Mouse (Mus musculus): ENCODE measurements around the gene Plb1. TPM values are rescaled to one million over a fixed set of nuclear protein-coding genes. Genes with fewer than 3 reads are reported as not detected.
A peak's percentile ranks its signal among the peaks of the same experiment; 100 is the strongest.

Gene Plb1
- total RNA-seq, 2 experiments from 2014 or later = 1.1 to 1.2 TPM

DNA sequence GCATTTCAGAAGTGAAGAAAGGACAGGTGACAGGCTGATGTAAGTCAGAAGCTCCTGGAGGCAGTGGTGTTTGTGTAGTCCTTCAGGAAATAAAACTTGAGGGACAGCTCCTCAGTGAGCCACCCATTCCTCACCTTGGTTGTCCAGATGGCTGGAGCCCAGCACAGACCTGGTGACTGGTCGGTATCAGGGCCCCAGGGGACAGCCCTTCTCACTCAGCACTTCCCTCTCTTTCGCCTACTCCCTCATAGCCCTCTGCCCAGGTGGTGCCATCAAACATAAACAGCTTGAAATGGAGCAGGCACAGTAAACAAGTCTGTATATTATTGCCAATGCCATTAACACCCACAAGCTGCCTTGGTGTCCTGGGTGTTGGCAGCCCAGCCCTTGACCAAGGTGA lies 8.2 kb downstream of the Plb1 start:
- intact Hi-C loops (cut with DNase I) = no loop called here
- DNase-seq (ENCODE audit: low spot score in 2 of 2) = no peak

DNA sequence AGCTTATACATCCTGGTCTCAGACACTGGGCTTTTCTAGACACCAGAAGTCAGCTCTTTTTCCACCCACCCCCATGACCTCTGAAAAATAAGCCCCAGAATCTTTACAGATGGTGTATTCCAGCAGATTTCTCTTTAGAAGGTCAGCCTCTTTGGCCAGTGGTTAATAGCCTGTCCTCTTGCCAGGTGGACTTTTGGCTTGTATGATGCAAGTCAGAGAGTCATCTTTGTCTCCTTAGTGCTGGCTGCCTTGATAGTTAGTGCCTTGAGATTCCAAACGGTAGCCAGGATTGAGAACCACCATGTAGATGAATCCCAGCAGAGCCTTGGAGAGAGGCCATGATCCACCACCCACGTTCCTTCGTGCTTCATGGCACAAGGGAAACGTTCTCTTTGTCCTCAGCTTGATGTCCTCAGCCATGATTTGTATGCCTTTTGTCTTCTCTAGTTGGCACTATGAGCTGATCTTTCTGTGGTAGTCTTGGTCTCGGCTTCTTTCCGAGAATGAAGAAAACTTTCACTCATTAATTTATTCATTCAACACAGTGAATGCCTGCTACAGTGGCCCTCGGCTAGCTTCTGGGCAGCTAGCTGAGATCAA lies 10.9 kb downstream of the Plb1 start:
- intact Hi-C loops (cut with DNase I) = no loop called here
- DNase-seq (ENCODE audit: low spot score in 2 of 2) = no peak

DNA sequence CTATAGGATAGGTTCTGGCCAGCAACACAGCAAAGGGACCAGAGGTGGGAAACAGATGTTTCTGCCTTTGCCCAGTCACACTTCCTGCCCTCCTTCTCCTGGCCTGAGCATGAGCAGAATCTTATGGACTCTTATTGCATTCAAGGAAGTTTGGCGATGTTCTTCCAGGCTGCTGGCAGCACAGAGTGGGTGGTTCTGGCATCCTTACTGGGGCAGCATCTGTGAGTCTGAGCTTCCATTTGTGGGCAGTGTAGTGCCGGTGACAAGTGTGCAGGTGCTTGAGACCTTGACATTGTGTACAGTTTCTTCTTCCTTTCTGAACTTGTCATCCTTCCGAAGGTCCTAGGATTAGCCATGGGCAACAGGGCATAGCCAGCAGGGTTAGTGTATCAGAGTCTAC lies 12.9 kb downstream of the Plb1 start:
- peak; percentile 43 to 85 for DNase-seq (ENCODE audit: low spot score in 2 of 2)
- intact Hi-C loops (cut with DNase I) = no loop called here

GRCm38 (mm10) chr5:32260751-32261150 lies 28.2 kb downstream of the Plb1 start:
- DNase-seq (ENCODE audit: low spot score in 2 of 2) = no peak
- intact Hi-C loops (cut with DNase I) = no loop called here

DNA sequence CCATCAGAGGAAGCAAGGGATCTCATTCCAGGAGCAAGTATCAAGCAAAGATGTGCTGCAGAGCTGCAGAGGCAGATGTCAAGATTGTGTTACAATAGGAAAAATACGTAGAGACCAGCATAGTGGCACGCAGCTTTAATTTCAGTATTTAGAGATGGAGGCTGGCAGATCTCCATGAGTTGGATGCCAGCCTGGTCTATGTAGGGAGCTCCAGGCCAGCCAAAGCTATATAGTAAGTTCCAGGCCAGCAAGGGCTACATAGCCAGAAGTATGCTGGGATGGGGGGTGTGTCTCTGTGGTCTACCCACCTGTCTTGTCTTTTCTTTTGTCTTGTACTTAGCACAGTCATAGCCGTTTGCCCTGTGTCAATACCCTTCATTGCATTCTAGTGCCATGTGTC lies 28.7 kb downstream of the Plb1 start:
- DNase-seq (ENCODE audit: low spot score in 2 of 2) = no peak

DNA sequence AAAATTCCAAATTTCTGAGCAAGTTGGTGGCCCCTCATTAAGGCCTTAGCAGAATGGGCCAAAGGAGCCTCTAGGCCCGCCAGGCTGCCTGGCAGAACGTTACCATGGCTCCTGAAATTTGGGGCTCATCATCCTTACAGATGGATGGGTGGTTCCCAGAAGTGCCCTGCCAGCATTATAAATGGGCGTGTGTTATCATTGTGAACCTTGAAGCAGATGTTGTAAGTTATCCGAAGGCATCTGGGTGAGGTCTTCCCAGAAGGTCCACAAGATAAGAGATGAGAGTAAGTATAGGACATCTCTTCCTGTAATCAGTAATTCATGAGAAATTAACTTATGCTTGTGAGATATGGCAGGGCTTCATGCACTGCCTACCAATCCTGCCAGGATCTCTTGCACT lies 30.0 kb downstream of the Plb1 start:
- intact Hi-C loops (cut with DNase I) = no loop called here
- DNase-seq (ENCODE audit: low spot score in 2 of 2) = no peak

More for the DNA sequence above, 28.7 kb downstream of the Plb1 start:
- intact Hi-C loops (cut with DNase I) = no loop called here

DNA sequence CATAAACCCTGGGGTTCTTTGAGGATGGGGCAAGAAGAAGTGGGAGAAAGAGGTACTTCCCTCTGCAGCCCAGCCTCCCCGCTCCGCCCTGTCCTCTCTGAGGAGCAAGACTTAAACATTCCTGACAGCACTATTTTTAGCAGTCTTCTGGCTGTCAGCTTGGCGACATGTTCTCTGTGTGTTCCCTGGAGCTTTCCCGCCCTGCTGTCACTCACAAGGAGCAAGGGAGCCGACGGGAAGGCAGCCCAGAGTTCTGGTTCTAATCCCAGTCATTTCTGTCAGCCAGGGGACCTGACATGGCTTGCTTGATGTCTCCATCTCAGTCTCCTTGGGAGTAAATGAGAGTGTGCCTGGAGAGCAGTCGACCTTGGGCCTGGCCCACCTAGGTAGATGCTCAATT lies 40.0 kb downstream of the Plb1 start:
- DNase-seq (ENCODE audit: low spot score in 2 of 2) = peak; percentile 9 to 22
- intact Hi-C loops (cut with DNase I) = no loop called here

DNA sequence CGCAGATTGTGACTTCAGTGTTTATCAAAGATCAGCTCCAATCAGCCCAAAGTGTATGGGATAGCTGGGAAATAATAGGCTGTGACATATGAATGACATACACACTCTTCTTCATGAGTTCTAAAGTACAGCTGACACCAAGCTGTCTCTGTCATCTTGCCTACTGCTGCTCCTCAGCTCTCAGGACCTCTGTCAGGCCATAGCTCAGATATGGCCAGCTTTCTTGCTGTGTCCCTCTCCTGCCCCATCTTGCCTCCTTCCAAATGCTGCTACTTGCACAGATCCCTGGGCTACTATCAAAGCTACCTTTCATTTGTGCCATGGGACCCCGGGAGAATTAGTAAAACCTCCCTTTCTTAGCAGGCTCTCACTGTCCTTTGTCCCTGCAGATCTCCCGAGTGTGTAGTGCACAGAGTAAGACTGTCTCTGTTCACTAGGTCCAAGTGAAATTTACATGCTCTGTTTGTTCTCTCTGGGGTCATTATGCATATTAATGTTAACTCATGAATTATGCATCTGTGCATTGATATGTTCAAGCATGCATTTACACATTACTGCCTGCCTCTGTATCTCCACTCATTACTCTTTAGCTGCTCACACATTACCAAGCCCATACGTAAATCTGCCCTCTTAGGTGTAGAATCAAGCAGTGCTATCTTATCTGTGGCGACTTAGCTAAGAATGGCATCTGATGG lies 45.6 kb downstream of the Plb1 start:
- no peak for DNase-seq (ENCODE audit: low spot score in 2 of 2)
- intact Hi-C loops (cut with DNase I) = no loop called here

GRCm38 (mm10) chr5:32280066-32280465 lies 47.6 kb downstream of the Plb1 start:
- intact Hi-C loops (cut with DNase I) = no loop called here
- peak in 1 of 2 experiments; percentile 13 for DNase-seq (ENCODE audit: low spot score in 2 of 2)

- no peak for DNase-seq (ENCODE audit: low spot score in 2 of 2)
- intact Hi-C loops (cut with DNase I) = no loop called here
Measured at GRCm38 (mm10) chr5:32282345-32282744, 49.8 kb downstream of the Plb1 start.

DNA sequence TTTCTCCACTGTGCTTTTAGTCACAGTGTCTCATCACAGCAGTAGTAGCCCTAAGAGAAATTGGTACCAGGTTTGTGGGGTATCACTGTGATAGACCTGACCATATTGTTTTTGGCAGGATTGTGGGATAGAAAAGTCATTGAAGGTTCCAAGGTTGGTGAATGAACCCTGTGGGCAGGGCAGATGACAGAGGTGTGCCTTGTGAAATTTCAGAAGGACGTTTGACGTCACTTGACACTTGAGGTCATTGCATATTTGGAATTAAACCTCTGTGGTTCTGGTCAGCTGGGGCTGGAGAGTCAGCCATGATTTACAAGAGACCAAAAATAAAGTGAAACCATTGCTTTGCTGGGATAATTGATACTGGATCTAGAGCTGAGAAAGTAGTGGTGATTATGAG lies 50.9 kb downstream of the Plb1 start:
- no peak for DNase-seq (ENCODE audit: low spot score in 2 of 2)
- intact Hi-C loops (cut with DNase I) = no loop called here

- no peak for DNase-seq (ENCODE audit: low spot score in 2 of 2)
- intact Hi-C loops (cut with DNase I) = no loop called here
Measured at GRCm38 (mm10) chr5:32286315-32286714, 53.8 kb downstream of the Plb1 start.

DNA sequence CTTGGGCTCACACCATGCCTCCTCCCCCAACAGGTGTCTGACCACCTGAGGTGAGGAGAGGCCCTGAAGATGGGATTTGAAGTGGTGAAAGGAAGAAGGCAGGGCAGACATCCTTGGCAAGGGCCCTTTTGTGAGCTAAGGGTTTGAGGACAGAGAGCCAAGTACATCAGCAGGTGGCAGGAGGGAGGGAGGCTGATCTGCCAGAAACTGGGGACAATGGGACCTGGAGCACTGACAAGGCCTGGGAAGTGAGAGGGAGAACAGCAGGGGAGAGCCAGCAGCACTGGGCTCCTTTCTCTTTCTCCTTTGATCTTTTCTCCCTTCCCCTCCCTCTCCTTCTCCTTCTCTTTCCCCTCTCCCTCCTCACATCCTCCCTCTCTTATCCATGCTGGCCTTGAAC lies 55.5 kb downstream of the Plb1 start:
- DNase-seq (ENCODE audit: low spot score in 2 of 2) = peak in 1 of 2 experiments; percentile 6

GRCm38 (mm10) chr5:32291316-32291715 lies 58.8 kb downstream of the Plb1 start:
- intact Hi-C loops (cut with DNase I) = no loop called here
- DNase-seq (ENCODE audit: low spot score in 2 of 2) = no peak

More for the DNA sequence above, 55.5 kb downstream of the Plb1 start:
- intact Hi-C loops (cut with DNase I) = no loop called here

DNA sequence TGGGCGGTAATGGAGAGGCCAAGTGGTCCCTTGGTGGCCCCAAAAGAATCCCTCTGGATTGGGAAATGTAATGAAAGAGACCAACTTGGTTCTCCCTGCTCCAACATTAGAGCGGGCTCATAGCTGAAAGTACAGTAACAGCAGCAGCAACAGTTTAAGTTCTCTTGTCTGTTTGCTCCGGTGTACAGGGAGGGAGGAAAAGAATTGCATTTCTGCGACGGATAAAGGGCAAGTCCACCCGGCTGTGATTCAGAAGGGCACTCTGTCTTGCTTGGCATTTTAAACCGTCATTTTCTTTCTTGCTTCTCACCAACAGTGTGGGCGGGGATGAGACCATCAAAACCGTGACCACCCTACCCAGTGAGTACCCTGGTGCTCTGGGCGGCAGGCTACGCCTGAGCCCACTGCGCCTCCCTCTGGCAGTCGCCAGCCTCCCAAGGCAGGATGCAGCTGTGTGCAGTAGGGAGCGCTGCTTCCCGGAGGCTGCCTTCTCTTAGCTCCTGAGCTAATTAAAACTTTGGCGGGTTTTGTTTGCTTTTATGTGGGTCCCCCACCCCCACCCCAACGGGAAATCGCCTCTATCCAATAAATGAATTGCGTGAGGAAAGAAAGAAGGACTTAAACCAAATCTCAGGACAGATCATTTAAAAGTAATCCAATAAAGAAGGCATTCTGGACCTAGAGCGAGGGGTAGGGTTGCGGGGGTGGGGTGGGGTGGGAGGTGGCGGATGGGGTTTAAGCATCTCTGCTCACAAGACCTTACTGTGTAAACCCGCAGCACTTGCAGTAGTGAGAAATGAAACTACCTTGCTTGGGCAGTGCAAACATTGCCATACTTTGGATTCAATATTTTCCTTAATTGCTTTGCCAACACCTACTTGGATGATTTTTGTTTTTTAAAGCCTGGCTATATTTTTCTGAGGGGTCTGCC lies 70.7 kb downstream of the Plb1 start:
- intact Hi-C loops (cut with DNase I) = loop anchor here (5.0 kb wide), 2 partner anchors 86 to 741 kb away; no protein-coding TSS in a partner anchor
- DNase-seq (ENCODE audit: low spot score in 2 of 2) = peak; percentile 60 to 65

GRCm38 (mm10) chr5:32307106-32307505 lies 74.6 kb downstream of the Plb1 start:
- intact Hi-C loops (cut with DNase I) = no loop called here
- DNase-seq (ENCODE audit: low spot score in 2 of 2) = no peak

GRCm38 (mm10) chr5:32308647-32309046 lies 76.1 kb downstream of the Plb1 start:
- intact Hi-C loops (cut with DNase I) = no loop called here

DNA sequence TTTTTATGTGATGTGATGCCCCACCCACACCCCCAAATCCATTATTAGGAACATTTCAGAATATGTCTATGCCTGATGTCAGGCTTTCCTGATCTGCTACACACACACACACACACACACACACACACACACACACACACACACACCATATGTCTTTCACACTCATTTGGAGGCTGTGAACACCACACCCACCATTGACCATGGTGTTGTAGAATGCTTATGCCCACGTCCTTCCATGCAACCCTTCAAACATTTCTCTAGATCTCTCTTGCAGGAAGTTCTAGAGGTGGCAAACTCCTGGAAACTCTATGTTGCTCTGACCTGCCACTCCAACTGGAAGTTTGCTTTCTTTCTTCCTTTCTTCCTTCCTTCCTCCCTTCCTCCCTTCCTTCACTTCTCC lies 77.2 kb downstream of the Plb1 start:
- intact Hi-C loops (cut with DNase I) = no loop called here
- DNase-seq (ENCODE audit: low spot score in 2 of 2) = peak; percentile 14 to 73

More at GRCm38 (mm10) chr5:32308647-32309046, 76.1 kb downstream of the Plb1 start:
- no peak for DNase-seq (ENCODE audit: low spot score in 2 of 2)

DNA sequence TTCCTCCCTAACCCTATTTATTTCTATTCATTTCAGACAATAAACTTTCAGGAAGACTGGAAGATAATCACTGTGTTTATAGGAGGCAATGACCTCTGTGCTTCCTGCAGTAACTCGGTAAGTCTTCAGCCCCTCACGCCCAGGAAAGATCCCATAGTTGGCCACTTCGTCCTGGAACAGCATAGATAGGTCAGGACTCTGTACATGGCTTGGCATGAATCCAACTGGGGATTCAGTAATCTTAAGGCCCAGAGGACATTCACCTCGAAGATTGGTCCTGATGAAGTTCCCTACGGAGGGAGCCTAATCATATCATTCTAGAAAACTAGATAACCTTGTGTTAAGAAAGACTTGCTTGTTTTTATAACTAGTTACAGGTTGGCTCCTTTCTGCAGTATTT lies 78.3 kb downstream of the Plb1 start:
- no peak for DNase-seq (ENCODE audit: low spot score in 2 of 2)
- intact Hi-C loops (cut with DNase I) = no loop called here

DNA sequence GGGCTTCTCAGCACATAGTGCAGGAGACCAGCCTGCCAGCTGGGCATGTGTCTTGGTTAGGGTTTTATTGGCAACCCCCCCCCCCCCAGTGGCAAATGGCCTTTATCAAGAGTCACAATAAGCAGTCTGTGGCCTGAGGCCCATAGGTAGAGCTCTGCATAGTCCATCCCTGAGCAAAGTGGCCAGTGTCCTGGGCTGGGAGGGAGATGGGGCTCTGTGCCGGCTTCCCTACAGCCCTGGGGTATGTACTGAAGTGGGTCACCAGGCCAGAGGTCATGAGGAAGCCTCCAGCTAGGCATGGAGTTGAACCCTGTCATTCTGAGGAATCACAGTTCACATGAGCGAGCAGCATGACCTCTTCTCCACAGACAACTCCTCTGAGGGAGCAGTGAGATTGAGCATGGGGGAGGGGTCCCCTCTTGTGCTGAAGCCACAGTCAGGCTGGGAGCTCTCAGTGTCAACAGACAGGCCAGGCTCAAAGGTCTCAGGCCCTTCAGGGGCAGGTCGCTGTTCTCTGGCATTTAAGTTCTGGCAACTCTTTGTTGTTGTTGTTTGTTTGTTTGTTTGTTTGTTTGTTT lies 79.2 kb downstream of the Plb1 start:
- DNase-seq (ENCODE audit: low spot score in 2 of 2) = no peak
- intact Hi-C loops (cut with DNase I) = no loop called here

Measured in left cerebral cortex, postnatal 25 days (tissue).